Mouse (Mus musculus) neural tube, postnatal 0 days (tissue): ENCODE data around the gene Gm4181. TPM values are rescaled to one million over a fixed set of nuclear protein-coding genes. Genes with fewer than 3 reads are reported as not detected.

ENCODE experiments used
- polyA plus RNA-seq: library from polyadenylated mRNA; unstranded; fragments of >200 nt; fragmentation: Nextera tagmentation; extraction: Ambion mirVana; gene quantifications from 2 replicates; pipeline ENCODE4 v1.2.1, GENCODE M21; 2015

Gm4181 gene
- not detected in 2 replicates for polyA plus RNA-seq

DNA sequence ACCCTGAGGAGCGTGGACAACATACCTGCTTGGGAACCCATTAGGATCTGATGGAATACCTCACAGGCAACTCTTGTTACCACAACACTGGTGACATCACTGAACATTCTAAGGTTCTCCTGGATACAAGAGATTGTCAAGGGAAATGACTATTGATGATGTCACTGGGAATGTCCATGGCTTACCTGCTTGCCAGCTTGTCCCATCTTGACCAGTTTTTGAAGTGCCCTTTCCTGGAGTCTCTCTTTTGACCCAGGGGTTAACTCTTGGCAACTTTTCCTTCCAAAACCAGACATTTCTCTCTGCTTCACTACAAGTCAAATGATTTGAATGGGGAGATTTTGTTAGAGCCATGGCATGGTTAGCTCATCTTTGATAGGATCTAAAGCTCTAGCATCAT, at the start of gene Gm4181:
Gene Gm4181, minus strand, starts transcription at position 101 of the 400 bp plus-strand sequence.

DNA sequence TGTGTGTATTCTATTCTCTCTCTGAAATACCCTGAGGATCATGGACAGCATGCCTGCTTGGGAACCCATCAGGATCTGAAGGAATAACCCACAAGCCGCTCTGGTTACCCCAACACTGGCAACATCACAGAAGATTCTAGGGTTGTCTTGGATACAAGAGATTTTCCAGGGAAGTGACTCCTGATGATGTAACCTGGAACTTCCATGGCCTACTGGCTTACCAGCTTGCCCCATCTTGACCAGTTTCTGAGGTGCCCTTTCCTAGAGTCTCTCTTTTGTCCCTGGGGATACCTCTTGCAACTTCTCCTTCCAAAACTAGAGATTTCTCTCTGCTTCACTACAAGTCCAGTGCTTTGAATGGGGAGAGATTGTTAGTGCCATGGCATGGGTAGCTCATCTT, 24.3 kb downstream of the Gm4181 start, which contains the start of gene Gm17078:
Gene Gm17078, minus strand, starts transcription at position 101 of the 400 bp plus-strand sequence.

DNA sequence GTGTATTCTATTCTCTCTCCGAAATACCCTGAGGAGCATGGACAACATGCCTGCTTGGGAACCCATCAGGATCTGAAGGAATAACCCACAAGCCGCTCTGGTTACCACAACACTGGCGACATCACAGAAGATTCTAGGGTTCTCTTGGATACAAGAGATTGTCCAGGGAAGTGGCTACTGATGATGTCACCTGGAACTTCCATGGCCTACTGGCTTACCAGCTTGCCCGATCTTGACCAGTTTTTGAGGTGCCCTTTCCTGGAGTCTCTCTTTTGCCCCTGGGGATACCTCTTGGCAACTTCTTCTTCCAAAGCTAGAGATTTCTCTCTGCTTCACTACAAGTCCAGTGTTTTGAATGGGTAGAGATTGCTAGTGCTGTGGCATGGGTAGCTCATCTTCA, 43.4 kb downstream of the Gm4181 start, which contains the start of gene Gm17174:
Gene Gm17174, minus strand, starts transcription at position 101 of the 400 bp plus-strand sequence.

Other genes starting within 250 kb of the Gm4181 start
- not detected in 2 replicates for gene Vmn2r88, start 224.8 kb downstream of the Gm4181 start, polyA plus RNA-seq
- gene Vmn2r89, start 183.8 kb downstream of the Gm4181 start, polyA plus RNA-seq = not detected in 2 replicates
- not detected in 2 replicates for gene Gm5622, start 82.9 kb downstream of the Gm4181 start, polyA plus RNA-seq
- not detected in 2 replicates for gene Gm17175, start 61.6 kb downstream of the Gm4181 start, polyA plus RNA-seq
- gene Gm17174, start 43.5 kb downstream of the Gm4181 start, polyA plus RNA-seq = not detected in 2 replicates
- gene Gm17078, start 24.4 kb downstream of the Gm4181 start, polyA plus RNA-seq = not detected in 2 replicates
- gene Gm17079, start 59.8 kb upstream of the Gm4181 start, polyA plus RNA-seq = not detected in 2 replicates
- gene Gm5800, start 81.5 kb upstream of the Gm4181 start, polyA plus RNA-seq = not detected in 2 replicates
- not detected in 2 replicates for gene Ang4, start 137.9 kb upstream of the Gm4181 start, polyA plus RNA-seq
- gene AY358078, start 164.4 kb upstream of the Gm4181 start, polyA plus RNA-seq = not detected in 2 replicates
- not detected in 2 replicates for gene Ear6, start 218.0 kb upstream of the Gm4181 start, polyA plus RNA-seq
- gene Mettl17, start 249.2 kb upstream of the Gm4181 start, polyA plus RNA-seq = 60.3 and 70.4 TPM in 2 replicates